Mouse (Mus musculus): ENCODE data around the gene Klf1. TPM values are rescaled to one million over a fixed set of nuclear protein-coding genes. Genes with fewer than 3 reads are reported as not detected.

The Klf1 gene
- total RNA-seq, 2 experiments from 2014 or later, result not detected

Small RNA genes within 50 kb of the gene (microRNA-seq; reads per million reads assigned to microRNA genes)
- 0 to 6.4 reads per million in 2 experiments for gene Gm24197
- 2.2 to 8.7 reads per million in 2 experiments for gene Mir7069

Other genes with a start within 250 kb of the Klf1 start
- 10 to 100 TPM; 26.2 to 29.4 TPM for gene Ier2, start 239.1 kb upstream of the Klf1 start, total RNA-seq (2021)
- gene Trmt1, start 215.6 kb upstream of the Klf1 start, total RNA-seq (2021), result 10 to 100 TPM; 32.5 to 35.2 TPM
- gene Nacc1, start 214.1 kb upstream of the Klf1 start, total RNA-seq (2021), result 10 to 100 TPM; 35.6 to 40.5 TPM
- gene Lyl1, start 200.5 kb upstream of the Klf1 start, total RNA-seq (2021), result 1 to 10 TPM; 5.8 to 6.7 TPM
- gene G430095P16Rik, start 178.9 kb upstream of the Klf1 start, total RNA-seq (2021), result under 1 TPM; 0.54 to 0.69 TPM
- gene Nfix, start 101.6 kb upstream of the Klf1 start, total RNA-seq (2021), result 100 to 1,000 TPM; 276 to 280 TPM
- gene Dand5, start 79.1 kb upstream of the Klf1 start, total RNA-seq (2021), result 1 to 10 TPM; 6.1 to 6.4 TPM
- 10 to 100 TPM; 23.0 to 25.0 TPM for gene Gadd45gip1, start 70.4 kb upstream of the Klf1 start, total RNA-seq (2021)
- 10 to 100 TPM; 78.9 to 79.9 TPM for gene Rad23a, start 61.3 kb upstream of the Klf1 start, total RNA-seq (2021)
- 100 to 1,000 TPM; 262 to 331 TPM for gene Calr, start 55.0 kb upstream of the Klf1 start, total RNA-seq (2021)
- gene Farsa, start 44.9 kb upstream of the Klf1 start, total RNA-seq (2021), result 10 to 100 TPM; 23.7 to 27.8 TPM
- 1 to 10 TPM; 2.2 to 3.7 TPM for gene Syce2, start 29.8 kb upstream of the Klf1 start, total RNA-seq (2021)
- gene Gcdh, start 8.0 kb upstream of the Klf1 start, total RNA-seq (2021), result 10 to 100 TPM; 41.4 to 42.0 TPM
- gene Dnase2a, start 6.6 kb downstream of the Klf1 start, total RNA-seq (2021), result 1 to 10 TPM; 5.9 to 7.3 TPM
- not detected for gene Mast1, start 35.4 kb downstream of the Klf1 start, total RNA-seq (2021)
- not detected for gene Rtbdn, start 45.1 kb downstream of the Klf1 start, total RNA-seq (2021)
- 1 to 10 TPM; 1.1 to 2.7 TPM for gene Gm49661, start 67.5 kb downstream of the Klf1 start, total RNA-seq (2021)
- gene Prdx2, start 67.7 kb downstream of the Klf1 start, total RNA-seq (2021), result 100 to 1,000 TPM; 627 to 727 TPM
- 10 to 100 TPM; 39.7 to 50.7 TPM for gene Rnaseh2a, start 67.8 kb downstream of the Klf1 start, total RNA-seq (2021)
- 10 to 100 TPM; 11.2 to 13.9 TPM for gene Junb, start 76.8 kb downstream of the Klf1 start, total RNA-seq (2021)
- gene Hook2, start 88.7 kb downstream of the Klf1 start, total RNA-seq (2021), result 1 to 10 TPM; 1.6 to 2.0 TPM
- not detected for gene Best2, start 112.6 kb downstream of the Klf1 start, total RNA-seq (2021)
- 10 to 100 TPM; 65.7 to 67.1 TPM for gene Asna1, start 123.4 kb downstream of the Klf1 start, total RNA-seq (2021)
- 10 to 100 TPM; 90.8 to 99.1 TPM for gene Trir, start 124.9 kb downstream of the Klf1 start, total RNA-seq (2021)
- gene Tnpo2, start 135.0 kb downstream of the Klf1 start, total RNA-seq (2021), result 10 to 100 TPM; 28.0 to 42.2 TPM
- 1 to 10 TPM; 6.8 to 9.1 TPM for gene Fbxw9, start 158.1 kb downstream of the Klf1 start, total RNA-seq (2021)
- gene Gm5741, start 166.1 kb downstream of the Klf1 start, total RNA-seq (2021), result not detected
- gene Dhps, start 169.8 kb downstream of the Klf1 start, total RNA-seq (2021), result 10 to 100 TPM; 23.5 to 27.8 TPM
- gene Wdr83os, start 178.8 kb downstream of the Klf1 start, total RNA-seq (2021), result 10 to 100 TPM; 37.0 to 40.2 TPM
- 10 to 100 TPM; 27.2 to 27.6 TPM for gene Wdr83, start 179.4 kb downstream of the Klf1 start, total RNA-seq (2021)
- gene Man2b1, start 181.3 kb downstream of the Klf1 start, total RNA-seq (2021), result 10 to 100 TPM; 30.4 to 37.8 TPM
- gene Zfp791, start 221.2 kb downstream of the Klf1 start, total RNA-seq (2021), result 1 to 10 TPM; 2.0 to 2.5 TPM
- not detected for gene Cks1brt, start 250.0 kb downstream of the Klf1 start, total RNA-seq (2021)

Data from heart, postnatal 14 days (tissue).